22 mouse cellular contexts compared by ENCODE assay signal in genomic region chr2:115268247-115268646, GRCm38 (mm10).
A peak's percentile ranks its signal among the peaks of the same experiment; 100 is the strongest.
DNase-seq lines count a peak whose midpoint lies in the region; ATAC-seq and TF ChIP-seq lines count a peak whose summit lies in the region.
"Had no signal": no experiment of that assay in that cellular context is flagged by ENCODE, and none has a peak within 500 bp of the region (broad histone marks: within the 10 kb centered on the region; RNA-seq: fewer than 3 reads in every experiment).

No protein-coding gene starts in this region.

- no peaks in the 10 kb centered on the region for H3K27me3 ChIP-seq in kidney, embryonic 15.5 days
- no peaks in the 10 kb centered on the region for H3K27me3 ChIP-seq in lung, embryonic 14.5 days (ENCODE audit: insufficient read depth, low read length)

- H3K4me3 ChIP-seq in kidney, embryonic 15.5 days (replicated peaks), result no peak overlapping the region
- no peak overlapping the region for H3K4me3 ChIP-seq in lung, embryonic 14.5 days (ENCODE audit: low read depth, low read length)
- H3K4me3 ChIP-seq: limb, embryonic 10.5 days; myocyte had no signal

- ATAC-seq in kidney, embryonic 15.5 days (replicated peaks; ENCODE audit: low FRiP score), result no peak
- no peak for ATAC-seq in lung, embryonic 14.5 days (ENCODE audit: insufficient read depth)
- ATAC-seq: CD4-positive, CD25-positive, alpha-beta regulatory T cell, adult 4 months; forebrain, embryonic 14.5 days; inflammation-experienced regulatory T-cells, adult 6 months; liver, postnatal 0 days had no signal

- H3K27ac ChIP-seq in kidney, embryonic 15.5 days, result no peak overlapping the region
- no peak overlapping the region for H3K27ac ChIP-seq in lung, embryonic 14.5 days (ENCODE audit: low read depth)
- H3K27ac ChIP-seq: limb, embryonic 10.5 days had no signal

- no peaks in the 10 kb centered on the region for H3K36me3 ChIP-seq in kidney, embryonic 15.5 days
- no peaks in the 10 kb centered on the region for H3K36me3 ChIP-seq in lung, embryonic 14.5 days (ENCODE audit: insufficient read depth)
- H3K36me3 ChIP-seq: limb, embryonic 10.5 days had no signal

- no peaks in the 10 kb centered on the region for H3K9me3 ChIP-seq in kidney, embryonic 15.5 days (replicated peaks)
- no peaks in the 10 kb centered on the region for H3K9me3 ChIP-seq in lung, embryonic 14.5 days (ENCODE audit: low read depth, low read length)
- H3K9me3 ChIP-seq: limb, embryonic 10.5 days had no signal

- H3K4me2 ChIP-seq in kidney, embryonic 15.5 days, result no peak overlapping the region
- no peak overlapping the region for H3K4me2 ChIP-seq in lung, embryonic 14.5 days
- H3K4me2 ChIP-seq: heart, embryonic 11.5 days had no signal

- H3K9ac ChIP-seq in kidney, embryonic 15.5 days, result no peak overlapping the region
- no peak overlapping the region for H3K9ac ChIP-seq in lung, embryonic 14.5 days
- H3K9ac ChIP-seq: liver, postnatal 0 days had no signal

- DNase-seq in embryo, embryonic 11 days, result peak; percentile 6
- DNase-seq in embryo, embryonic 10.5 days (ENCODE audit: low spot score), result no peak
- peak; percentile 27 for DNase-seq in kidney, adult 9 months
- peak; percentile 32 for DNase-seq in lung, embryonic 14.5 days
- DNase-seq in lung, postnatal 25 days (ENCODE audit: low spot score), result no peak
- DNase-seq in brain, adult 2 months (ENCODE audit: low read depth, low spot score), result peak; percentile 42
- DNase-seq in ovary, postnatal 36 days (ENCODE audit: low spot score), result no peak
- DNase-seq: adrenal gland, postnatal 25 days; cerebellum, adult 18-20 months; cerebellum, postnatal 36 days; heart, postnatal 10 days; liver, postnatal 0 days; lung, postnatal 4 days; right cerebral cortex, postnatal 14 days; thymus, adult 18-20 months had no signal

- no peaks in the 10 kb centered on the region for H3K4me1 ChIP-seq in kidney, embryonic 15.5 days
- no peaks in the 10 kb centered on the region for H3K4me1 ChIP-seq in lung, embryonic 14.5 days (ENCODE audit: insufficient read depth)
- H3K4me1 ChIP-seq: limb, embryonic 10.5 days had no signal

- WGBS in kidney, embryonic 15.5 days, result 62% methylated on average over 7 of the region's 7 CpGs
- 63% methylated on average over 7 of the region's 7 CpGs for WGBS in lung, embryonic 14.5 days

- TF ChIP-seq CTCF in lung, embryonic 14.5 days (IDR thresholded peaks at IDR 0.05; ENCODE audit: low read depth), result peak; percentile 29; the same call in 1 of the 2 replicates

Comparison
In these comparisons a context has a peak if more than half of its experiments do, and no peak if none do; other contexts are left out.
1. DNase-seq: peak in embryo, embryonic 11 days (single experiment), kidney, adult 9 months (single experiment), lung, embryonic 14.5 days (single experiment) and brain, adult 2 months (single experiment); none in embryo, embryonic 10.5 days (single experiment), lung, postnatal 25 days (single experiment) and ovary, postnatal 36 days (single experiment).